Mouse (Mus musculus): ENCODE data around the gene Sema4d. TPM values are rescaled to one million over a fixed set of nuclear protein-coding genes. Genes with fewer than 3 reads are reported as not detected.

Sema4d gene
- polyA plus RNA-seq, 1 experiment from 2014 or later: 9.8 TPM

DNA sequence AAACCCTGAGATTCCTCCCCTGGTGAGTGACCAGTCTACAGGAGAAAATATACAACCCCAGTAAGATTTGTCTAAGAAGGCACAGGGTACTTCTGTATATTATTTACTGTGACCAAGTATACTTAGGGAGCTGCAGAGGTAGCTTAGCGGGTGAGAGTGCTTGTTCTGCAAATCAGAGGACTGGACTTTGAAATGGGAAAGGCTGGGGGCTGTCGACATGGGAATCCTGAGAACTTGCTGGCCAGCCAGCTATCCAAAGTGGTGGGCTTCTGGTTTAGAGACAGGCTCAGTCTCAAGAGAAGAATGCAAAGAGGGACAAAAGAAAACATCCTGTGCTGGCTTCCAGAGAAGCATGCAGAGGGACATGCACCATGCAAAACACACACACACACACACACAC is 5.7 kb downstream of the Sema4d start:
- 42% methylated on average over 2 of the region's 2 CpGs for WGBS
- no peak for ATAC-seq (ENCODE audit: low read depth)
- Histone ChIP-seq H3K27ac (ENCODE audit: low read length) (no peak overlapping the region), H3K4me3 (ENCODE audit: low read length) (no peak overlapping the region), H3K27me3 (ENCODE audit: control insufficient read depth, insufficient read depth, low read depth, low read length) (no peaks in the 10 kb centered on the region), H3K4me1 (replicated peaks; ENCODE audit: control insufficient read depth, insufficient read depth, low read length) (peaks cover 14% of the 10 kb centered on the region), H3K4me2 (ENCODE audit: low read depth, low read length) (no peak overlapping the region), H3K9ac (ENCODE audit: low read length) (no peak overlapping the region), H3K36me3 (ENCODE audit: control insufficient read depth, insufficient read depth, low read length) (no peaks in the 10 kb centered on the region), H3K9me3 (ENCODE audit: control insufficient read depth, low read length) (no peaks in the 10 kb centered on the region)

DNA sequence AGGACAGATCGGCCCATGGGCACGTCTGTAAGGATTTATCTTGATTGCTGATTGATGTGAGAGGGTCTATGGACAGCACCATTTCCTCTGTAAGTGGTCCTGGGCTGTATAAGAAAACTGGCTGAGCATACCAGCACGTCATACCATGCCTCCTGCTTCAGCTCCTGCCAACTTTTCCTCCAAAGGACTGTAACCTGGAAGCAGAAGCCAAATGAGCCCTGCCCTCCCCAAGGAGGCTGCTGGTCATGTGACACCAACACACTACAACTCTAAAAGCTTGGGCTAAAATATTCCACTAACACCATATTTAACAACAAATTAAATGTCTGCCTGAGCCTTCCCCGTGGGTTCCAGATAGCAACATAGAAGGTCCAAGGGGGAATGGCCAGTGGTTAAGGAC is 6.9 kb downstream of the Sema4d start:
- peaks cover 3% of the 10 kb centered on the region for H3K4me1 ChIP-seq (replicated peaks; ENCODE audit: control insufficient read depth, insufficient read depth, low read length)
- H3K27me3 ChIP-seq (ENCODE audit: control insufficient read depth, insufficient read depth, low read depth, low read length): no peaks in the 10 kb centered on the region
- H3K27ac ChIP-seq (ENCODE audit: low read length): no peak overlapping the region
- no peaks in the 10 kb centered on the region for H3K9me3 ChIP-seq (ENCODE audit: control insufficient read depth, low read length)
- no peak overlapping the region for H3K4me2 ChIP-seq (ENCODE audit: low read depth, low read length)
- 67% methylated on average over 4 of the region's 4 CpGs for WGBS
- no peak for ATAC-seq (ENCODE audit: low read depth)
- H3K9ac ChIP-seq (ENCODE audit: low read length): no peak overlapping the region
- no peak overlapping the region for H3K4me3 ChIP-seq (ENCODE audit: low read length)
- H3K36me3 ChIP-seq (ENCODE audit: control insufficient read depth, insufficient read depth, low read length): no peaks in the 10 kb centered on the region

DNA sequence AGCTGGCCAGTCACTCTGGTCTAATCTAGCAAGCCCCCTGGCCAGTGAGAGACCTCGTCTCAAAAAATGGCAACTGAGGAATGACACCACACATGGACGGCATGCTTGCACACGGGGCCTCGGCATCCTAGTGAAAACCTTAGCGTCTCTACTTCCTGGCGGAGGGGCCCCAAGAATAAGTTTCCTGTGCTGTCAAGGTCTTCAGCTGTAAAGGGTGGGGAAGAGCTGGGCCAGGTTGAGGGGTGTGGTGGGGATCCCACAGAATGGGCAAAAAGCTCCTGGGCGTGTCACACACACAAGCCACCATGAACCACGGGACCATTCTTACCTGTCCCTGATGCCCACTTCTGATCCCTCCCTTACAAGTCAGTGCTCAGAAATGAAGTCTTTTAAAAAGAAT is 9.1 kb downstream of the Sema4d start:
- H3K4me1 ChIP-seq (replicated peaks; ENCODE audit: control insufficient read depth, insufficient read depth, low read length): no peaks in the 10 kb centered on the region
- ATAC-seq (ENCODE audit: low read depth): no peak
- no peak overlapping the region for H3K9ac ChIP-seq (ENCODE audit: low read length)
- no peaks in the 10 kb centered on the region for H3K9me3 ChIP-seq (ENCODE audit: control insufficient read depth, low read length)
- no peaks in the 10 kb centered on the region for H3K27me3 ChIP-seq (ENCODE audit: control insufficient read depth, insufficient read depth, low read depth, low read length)
- H3K4me2 ChIP-seq (ENCODE audit: low read depth, low read length): no peak overlapping the region
- no peak overlapping the region for H3K27ac ChIP-seq (ENCODE audit: low read length)
- no peak overlapping the region for H3K4me3 ChIP-seq (ENCODE audit: low read length)
- 87% methylated on average over 8 of the region's 8 CpGs for WGBS
- H3K36me3 ChIP-seq (ENCODE audit: control insufficient read depth, insufficient read depth, low read length): no peaks in the 10 kb centered on the region

DNA sequence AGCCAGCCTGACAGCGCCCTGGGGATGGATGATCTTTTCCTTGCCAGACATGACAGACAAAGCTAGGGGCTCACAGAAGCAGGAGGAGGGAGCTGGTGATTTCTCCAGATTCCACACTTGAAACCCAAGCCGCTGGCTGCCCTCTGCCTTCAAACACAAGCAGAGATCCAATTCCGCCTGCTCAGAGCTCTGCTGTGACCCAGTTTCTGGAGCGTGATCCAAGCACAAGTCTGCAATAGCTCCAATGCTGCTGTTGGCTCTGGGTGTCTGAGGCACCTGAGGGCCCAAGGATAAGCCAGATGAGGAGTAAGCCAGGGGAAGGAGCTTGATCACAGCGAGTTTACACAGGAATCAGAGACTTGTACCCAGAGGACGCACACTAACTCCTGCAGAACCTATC is 9.7 kb downstream of the Sema4d start:
- no peak overlapping the region for H3K4me2 ChIP-seq (ENCODE audit: low read depth, low read length)
- 0 out of 2 replicates have a peak, but pooled peaks have one; percentile 17 for ATAC-seq (ENCODE audit: low read depth)
- no peak overlapping the region for H3K9ac ChIP-seq (ENCODE audit: low read length)
- H3K4me1 ChIP-seq (replicated peaks; ENCODE audit: control insufficient read depth, insufficient read depth, low read length): no peaks in the 10 kb centered on the region
- H3K4me3 ChIP-seq (ENCODE audit: low read length): no peak overlapping the region
- H3K27ac ChIP-seq (ENCODE audit: low read length): no peak overlapping the region
- WGBS: 72% methylated on average over 6 of the region's 6 CpGs
- no peaks in the 10 kb centered on the region for H3K27me3 ChIP-seq (ENCODE audit: control insufficient read depth, insufficient read depth, low read depth, low read length)
- no peaks in the 10 kb centered on the region for H3K9me3 ChIP-seq (ENCODE audit: control insufficient read depth, low read length)
- no peaks in the 10 kb centered on the region for H3K36me3 ChIP-seq (ENCODE audit: control insufficient read depth, insufficient read depth, low read length)

DNA sequence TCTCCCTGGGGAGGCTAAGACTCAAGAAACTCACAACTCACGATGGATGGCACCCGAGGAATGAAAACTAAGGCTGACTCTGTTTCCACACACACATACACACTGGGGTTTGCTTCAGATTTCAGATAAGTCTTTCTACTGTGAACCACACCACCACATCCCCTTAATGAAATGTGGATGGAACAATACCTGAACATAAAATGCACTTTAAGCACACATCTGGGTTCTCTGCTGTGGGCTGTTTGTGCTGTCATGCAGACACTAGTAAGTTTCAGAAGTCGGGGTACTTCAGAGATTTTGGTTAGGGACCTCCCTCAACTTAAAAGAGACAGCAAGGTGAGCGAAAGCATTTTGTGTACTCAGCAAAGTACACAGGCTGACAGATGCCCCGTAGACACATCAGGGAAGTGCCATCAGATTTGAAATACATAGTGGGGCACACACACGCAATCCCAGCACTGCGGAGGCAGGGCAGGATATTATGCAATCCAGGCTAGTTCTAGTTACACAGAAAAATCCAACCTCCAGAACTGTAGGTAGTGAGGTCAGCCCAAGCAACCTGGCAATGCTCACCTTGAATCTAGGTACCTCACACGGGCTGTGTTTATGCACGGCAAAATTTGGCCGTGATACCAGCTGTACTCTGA is 12.9 kb downstream of the Sema4d start:
- WGBS: 78% methylated on average over 10 of the region's 10 CpGs
- peaks cover 3% of the 10 kb centered on the region for H3K4me1 ChIP-seq (replicated peaks; ENCODE audit: control insufficient read depth, insufficient read depth, low read length)

DNA sequence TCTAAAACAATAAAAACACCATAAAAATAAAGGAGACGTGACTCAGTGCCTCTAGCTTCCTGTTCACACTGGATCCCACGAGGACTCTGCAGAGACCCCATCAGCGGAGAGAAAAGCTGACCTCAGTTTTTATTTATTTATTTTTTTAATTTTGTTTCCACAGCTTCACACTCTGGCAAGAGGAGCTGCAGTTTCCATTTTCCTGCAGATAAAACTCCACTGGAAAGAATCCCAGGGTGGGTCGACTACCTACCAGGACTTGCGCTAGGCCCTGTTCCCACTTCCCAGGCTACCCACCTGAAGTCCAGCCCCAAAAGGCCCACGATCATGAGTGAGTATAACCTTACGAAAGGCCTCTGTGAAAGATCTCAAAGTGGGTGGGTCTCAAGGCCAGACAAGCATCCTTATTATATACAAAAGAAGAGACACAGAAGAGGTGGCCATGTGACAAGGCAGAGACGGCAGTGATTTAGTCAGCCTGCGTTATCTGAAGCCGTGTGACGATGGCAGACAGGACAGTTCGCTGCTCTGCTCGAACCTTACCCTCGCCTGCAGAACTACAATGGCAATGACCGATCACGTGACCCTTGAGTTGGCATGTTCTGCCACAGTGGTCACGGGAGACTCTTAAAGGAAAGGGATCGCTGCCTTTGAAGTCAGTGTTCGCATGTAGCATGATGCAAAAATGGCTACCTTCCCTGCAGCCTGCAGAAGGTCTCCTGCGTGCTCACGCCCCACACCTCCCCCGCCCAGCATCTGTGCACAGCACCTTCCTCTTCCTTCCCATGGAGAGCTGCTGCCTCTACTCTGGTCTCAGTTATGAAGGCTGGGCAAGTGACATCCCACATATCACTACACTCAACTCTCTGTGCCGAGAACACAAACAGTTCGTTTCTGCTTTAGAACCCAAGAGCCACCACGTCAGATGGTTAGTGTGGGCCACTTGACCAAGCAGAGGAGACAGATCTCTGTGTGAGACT is 14.3 kb downstream of the Sema4d start:
- Histone ChIP-seq H3K27me3 (ENCODE audit: control insufficient read depth, insufficient read depth, low read depth, low read length) (no peaks in the 10 kb centered on the region), H3K27ac (ENCODE audit: low read length) (no peak overlapping the region), H3K4me3 (ENCODE audit: low read length) (no peak overlapping the region), H3K36me3 (ENCODE audit: control insufficient read depth, insufficient read depth, low read length) (no peaks in the 10 kb centered on the region), H3K9me3 (ENCODE audit: control insufficient read depth, low read length) (no peaks in the 10 kb centered on the region), H3K9ac (ENCODE audit: low read length) (no peak overlapping the region), H3K4me1 (replicated peaks; ENCODE audit: control insufficient read depth, insufficient read depth, low read length) (peaks cover 3% of the 10 kb centered on the region), H3K4me2 (ENCODE audit: low read depth, low read length) (no peak overlapping the region)
- no peak for ATAC-seq (ENCODE audit: low read depth)
- WGBS: 69% methylated on average over 25 of the region's 25 CpGs

More for the DNA sequence above, 12.9 kb downstream of the Sema4d start:
- no peak for ATAC-seq (ENCODE audit: low read depth)
- H3K9ac ChIP-seq (ENCODE audit: low read length): no peak overlapping the region
- no peak overlapping the region for H3K4me2 ChIP-seq (ENCODE audit: low read depth, low read length)
- no peaks in the 10 kb centered on the region for H3K9me3 ChIP-seq (ENCODE audit: control insufficient read depth, low read length)
- no peaks in the 10 kb centered on the region for H3K27me3 ChIP-seq (ENCODE audit: control insufficient read depth, insufficient read depth, low read depth, low read length)
- H3K27ac ChIP-seq (ENCODE audit: low read length): no peak overlapping the region
- H3K4me3 ChIP-seq (ENCODE audit: low read length): no peak overlapping the region
- no peaks in the 10 kb centered on the region for H3K36me3 ChIP-seq (ENCODE audit: control insufficient read depth, insufficient read depth, low read length)

DNA sequence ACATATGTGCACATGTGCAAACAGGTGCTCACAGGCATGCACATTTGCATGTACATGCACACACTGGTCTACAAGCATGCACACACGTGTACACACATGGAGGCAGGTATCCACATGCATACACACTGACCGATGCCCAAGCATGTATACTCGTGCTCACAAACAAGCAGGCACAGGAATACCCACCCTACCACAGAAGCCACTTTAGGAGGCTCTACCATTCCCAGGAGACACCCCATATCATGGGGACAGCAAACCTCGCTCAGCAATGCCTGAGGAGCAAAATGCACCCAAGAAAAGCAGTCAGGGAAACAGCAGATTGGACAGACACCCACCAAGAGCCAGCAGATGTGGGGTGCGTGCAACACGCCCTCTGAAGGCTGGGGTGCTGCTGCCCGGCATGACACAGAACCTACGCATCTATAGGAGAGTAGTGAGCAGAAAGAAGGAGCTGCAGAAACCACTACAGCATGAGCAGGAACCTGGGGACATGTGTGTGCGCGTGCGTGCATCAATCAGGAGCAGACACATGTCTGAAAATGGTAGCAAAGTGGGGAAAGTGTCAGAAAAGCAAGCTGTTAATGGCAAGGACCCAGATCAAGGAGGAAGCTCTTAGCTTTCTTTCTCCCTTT is 15.1 kb downstream of the Sema4d start:
- Histone ChIP-seq H3K4me2 (ENCODE audit: low read depth, low read length) (no peak overlapping the region), H3K9me3 (ENCODE audit: control insufficient read depth, low read length) (no peaks in the 10 kb centered on the region), H3K4me3 (ENCODE audit: low read length) (no peak overlapping the region), H3K27ac (ENCODE audit: low read length) (no peak overlapping the region), H3K27me3 (ENCODE audit: control insufficient read depth, insufficient read depth, low read depth, low read length) (no peaks in the 10 kb centered on the region), H3K36me3 (ENCODE audit: control insufficient read depth, insufficient read depth, low read length) (no peaks in the 10 kb centered on the region), H3K4me1 (replicated peaks; ENCODE audit: control insufficient read depth, insufficient read depth, low read length) (peaks cover 3% of the 10 kb centered on the region), H3K9ac (ENCODE audit: low read length) (no peak overlapping the region)
- 87% methylated on average over 11 of the region's 11 CpGs for WGBS
- ATAC-seq (ENCODE audit: low read depth): no peak

DNA sequence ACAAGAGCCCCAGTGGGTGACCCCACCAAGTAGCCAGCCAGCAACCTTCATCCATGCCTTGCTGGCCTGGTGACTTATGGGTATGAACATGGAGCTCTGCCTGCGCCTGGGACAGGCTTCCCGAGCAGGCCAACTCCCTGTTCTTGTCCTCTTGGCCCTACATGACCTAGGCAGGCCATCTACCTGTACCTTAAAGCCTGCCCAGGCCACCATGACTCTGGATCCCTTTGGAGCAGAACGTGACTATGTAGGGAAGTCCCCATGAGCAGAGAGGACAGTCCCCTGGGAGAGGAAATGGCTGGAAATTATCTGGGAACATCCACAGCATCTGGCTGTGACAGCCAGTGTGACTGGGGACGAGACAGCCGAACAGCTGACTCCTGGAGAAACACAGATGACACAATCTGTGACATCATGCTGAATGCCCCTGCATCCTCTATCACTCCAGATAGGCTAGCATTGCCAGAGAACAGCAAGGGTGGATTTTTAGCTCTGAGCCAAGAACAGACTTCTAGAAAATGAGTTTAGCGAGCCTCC is 15.7 kb downstream of the Sema4d start:
- Histone ChIP-seq H3K9ac (ENCODE audit: low read length) (no peak overlapping the region), H3K36me3 (ENCODE audit: control insufficient read depth, insufficient read depth, low read length) (no peaks in the 10 kb centered on the region), H3K27me3 (ENCODE audit: control insufficient read depth, insufficient read depth, low read depth, low read length) (no peaks in the 10 kb centered on the region), H3K4me2 (ENCODE audit: low read depth, low read length) (no peak overlapping the region), H3K27ac (ENCODE audit: low read length) (no peak overlapping the region), H3K4me3 (ENCODE audit: low read length) (no peak overlapping the region), H3K9me3 (ENCODE audit: control insufficient read depth, low read length) (no peaks in the 10 kb centered on the region), H3K4me1 (replicated peaks; ENCODE audit: control insufficient read depth, insufficient read depth, low read length) (peaks cover 3% of the 10 kb centered on the region)
- ATAC-seq (ENCODE audit: low read depth): peak; percentile 34; the same call in 1 of the 2 replicates
- WGBS: 50% methylated on average over 6 of the region's 6 CpGs
